Mouse (Mus musculus) bone marrow, adult 2 months (tissue): ENCODE measurements around the gene Galnt6. TPM values are rescaled to one million over a fixed set of nuclear protein-coding genes. Genes with fewer than 3 reads are reported as not detected.
A peak's percentile ranks its signal among the peaks of the same experiment; 100 is the strongest.

Experiments used
- H3K27ac ChIP-seq: fragments of 200-500 bp; 2 replicates; pipeline ENCODE4 v1.5.1; 2012; ENCODE audit warnings: low read depth, mild to moderate bottlenecking, control low read depth, inconsistent platforms, low read length; ENCODE audit not compliant: control insufficient read depth, poor library complexity, insufficient read depth
- H3K4me1 ChIP-seq: fragments of 200-500 bp; 2 replicates; pipeline ENCODE4 v1.6.1; 2011; ENCODE audit warnings: low read length; ENCODE audit not compliant: control insufficient read depth, insufficient read depth
- H3K4me3 ChIP-seq: fragments of 200-500 bp; replicated peaks from 2 replicates; pipeline ENCODE3; 2011; ENCODE audit warnings: mild to moderate bottlenecking, low read depth, low read length, control low read depth; ENCODE audit not compliant: control insufficient read depth
- CTCF ChIP-seq: fragments of 200-500 bp; IDR thresholded peaks from 2 replicates; pipeline ENCODE4 v1.5.1; 2011; ENCODE audit warnings: low read length, control low read depth; ENCODE audit not compliant: control insufficient read depth, insufficient read depth
- POLR2A ChIP-seq: fragments of 200-500 bp; IDR thresholded peaks from 2 replicates; pipeline ENCODE4 v1.6.1; 2011; ENCODE audit warnings: low read depth, mild to moderate bottlenecking, control low read depth, low read length, borderline replicate concordance; ENCODE audit not compliant: control insufficient read depth
- WGBS: fragments of 180-500 bp; shearing (Covaris S2); methylation state at CpG from one replicate; pipeline ENCODE4 v1.1.7; 2018; 5-methylcytosine and 5-hydroxymethylcytosine counted together
- polyA plus RNA-seq: library from polyadenylated mRNA; stranded (reverse); fragments of >200 nt; gene quantifications from 2 replicates; pipeline ENCODE4 v1.2.4, GENCODE M21; 2011; ENCODE audit warnings: low replicate concordance; ENCODE audit not compliant: missing spikeins, insufficient read depth, insufficient read length

Galnt6 gene
- polyA plus RNA-seq, 1 experiment: 11.8 TPM

- Histone ChIP-seq H3K4me1 (no peaks in the 10 kb centered on the region), H3K27ac (no peak overlapping the region), H3K4me3 (no peak overlapping the region)
- no peak for TF ChIP-seq POLR2A
- WGBS: 80% methylated on average over 13 of the region's 13 CpGs
Observed at GRCm38 (mm10) chr15:100767851-100768250, 38.7 kb upstream of the Galnt6 start.

GRCm38 (mm10) chr15:100766826-100767225 lies 37.6 kb upstream of the Galnt6 start:
- TF ChIP-seq POLR2A (no peak), CTCF (no peak)
- H3K4me3 ChIP-seq: no peak overlapping the region
- H3K4me1 ChIP-seq: no peaks in the 10 kb centered on the region
- no peak overlapping the region for H3K27ac ChIP-seq
- 83% methylated on average over 9 of the region's 9 CpGs for WGBS

GRCm38 (mm10) chr15:100764163-100764951 lies 35.2 kb upstream of the Galnt6 start:
- Histone ChIP-seq H3K27ac (no peak overlapping the region), H3K4me1 (no peaks in the 10 kb centered on the region)
- 78% methylated on average over 16 of the region's 16 CpGs for WGBS

GRCm38 (mm10) chr15:100762649-100763048 lies 33.5 kb upstream of the Galnt6 start:
- no peak overlapping the region for H3K4me3 ChIP-seq
- peaks cover under 1% of the 10 kb centered on the region; the same call in 1 of the 2 replicates for H3K4me1 ChIP-seq
- WGBS: 52% methylated on average over 8 of the region's 8 CpGs
- TF ChIP-seq POLR2A: no peak
- no peak for TF ChIP-seq CTCF
- H3K27ac ChIP-seq: no peak overlapping the region

More at GRCm38 (mm10) chr15:100764163-100764951, 35.2 kb upstream of the Galnt6 start:
- TF ChIP-seq CTCF: no peak
- TF ChIP-seq POLR2A: no peak
- H3K4me3 ChIP-seq: no peak overlapping the region

GRCm38 (mm10) chr15:100761419-100762185 lies 32.4 kb upstream of the Galnt6 start, which contains the start of gene Slc4a8:
Gene Slc4a8, plus strand, starts transcription at chr15:100761747.
- TF ChIP-seq POLR2A (no peak), CTCF (peak; percentile 21; the same call in 1 of the 2 replicates)
- under 1% methylated on average over 62 of the region's 64 CpGs for WGBS
- Histone ChIP-seq H3K4me1 (peaks cover 3% of the 10 kb centered on the region; the same call in 1 of the 2 replicates), H3K27ac (no peak within 1 kb of the TSS), H3K4me3 (peak within 1 kb of the TSS; percentile 63)

- 24% methylated on average over 9 of the region's 9 CpGs for WGBS
- H3K4me3 ChIP-seq: peak overlapping the region; percentile 3
- no peak overlapping the region for H3K27ac ChIP-seq
- H3K4me1 ChIP-seq: peaks cover 3% of the 10 kb centered on the region; the same call in 1 of the 2 replicates
- TF ChIP-seq CTCF (no peak), POLR2A (no peak)
Observed at GRCm38 (mm10) chr15:100761036-100761418, 31.9 kb upstream of the Galnt6 start.

- peaks cover 4% of the 10 kb centered on the region for H3K4me1 ChIP-seq
- 82% methylated on average over 10 of the region's 10 CpGs for WGBS
Observed at GRCm38 (mm10) chr15:100759286-100759685, 30.1 kb upstream of the Galnt6 start.

GRCm38 (mm10) chr15:100757527-100757978 lies 28.4 kb upstream of the Galnt6 start:
- Histone ChIP-seq H3K4me3 (no peak overlapping the region), H3K4me1 (peaks cover 4% of the 10 kb centered on the region), H3K27ac (no peak overlapping the region)
- 3% methylated on average over 7 of the region's 7 CpGs for WGBS
- TF ChIP-seq CTCF: peak; percentile 88
- TF ChIP-seq POLR2A: no peak

More at GRCm38 (mm10) chr15:100759286-100759685, 30.1 kb upstream of the Galnt6 start:
- Histone ChIP-seq H3K27ac (no peak overlapping the region), H3K4me3 (no peak overlapping the region)
- TF ChIP-seq CTCF: no peak
- TF ChIP-seq POLR2A: no peak
